Mouse (Mus musculus) MEL (cell line): ENCODE results near the gene H1fx. TPM values are rescaled to one million over a fixed set of nuclear protein-coding genes. Genes with fewer than 3 reads are reported as not detected.

ENCODE experiments used
- DNase-seq: peaks from one replicate; pipeline ENCODE4 v3.0.0; 2011; ENCODE audit warnings: low read depth, low spot score
- H3K27ac ChIP-seq: 2 replicates; pipeline ENCODE4 v1.5.1; 2012; ENCODE audit warnings: low read depth, mild to moderate bottlenecking, control low read depth, low read length, moderate library complexity; ENCODE audit not compliant: control insufficient read depth
- H3K27me3 ChIP-seq, 2 experiments: fragments of 150-350 bp in 1 of 2; sonication (generic) in 1 of 2; 2 replicates each; pipeline ENCODE4 v1.6.1; 2012; ENCODE audit warnings: low read length in 2 of 2, mild to moderate bottlenecking in 2 of 2, improper control_type of control experiment in 1 of 2, moderate library complexity in 1 of 2; ENCODE audit not compliant: insufficient read depth in 2 of 2, control insufficient read depth in 1 of 2
- H3K36me3 ChIP-seq, 2 experiments: 2 replicates each; pipeline ENCODE4 v1.6.1; 2012 to 2014; ENCODE audit warnings: low read length in 2 of 2, improper control_type of control experiment in 1 of 2, inconsistent platforms in 1 of 2, mild to moderate bottlenecking in 1 of 2; ENCODE audit not compliant: insufficient read depth in 2 of 2, control insufficient read depth in 1 of 2
- H3K4me1 ChIP-seq, 2 experiments: fragments of 150-350 bp in 1 of 2; sonication (generic) in 1 of 2; 2 replicates each; pipeline ENCODE4 v1.6.1; 2012; ENCODE audit warnings: low read length in 2 of 2, improper control_type of control experiment in 1 of 2, mild to moderate bottlenecking in 1 of 2; ENCODE audit not compliant: insufficient read depth in 2 of 2, control insufficient read depth in 1 of 2
- H3K4me3 ChIP-seq, 2 experiments: fragments of 150-350 bp in 1 of 2; sonication (generic) in 1 of 2; 2 replicates each; pipeline ENCODE4 v1.5.1; 2012; ENCODE audit warnings: low read depth in 2 of 2, low read length in 2 of 2, mild to moderate bottlenecking in 2 of 2, moderate library complexity in 2 of 2, control low read depth in 1 of 2, improper control_type of control experiment in 1 of 2; ENCODE audit not compliant: control insufficient read depth in 1 of 2, insufficient read depth in 1 of 2
- H3K79me2 ChIP-seq: 2 replicates; pipeline ENCODE4 v1.6.1; 2012; ENCODE audit warnings: mild to moderate bottlenecking, low read length, moderate library complexity; ENCODE audit not compliant: control insufficient read depth, poor library complexity, insufficient read depth
- H3K9ac ChIP-seq: 2 replicates; pipeline ENCODE4 v1.6.1; 2012; ENCODE audit warnings: low read depth, mild to moderate bottlenecking, control low read depth, low read length, moderate library complexity; ENCODE audit not compliant: control insufficient read depth, poor library complexity, severe bottlenecking
- H3K9me3 ChIP-seq: fragments of 150-350 bp; sonication (generic); replicated peaks from 2 replicates; pipeline ENCODE4 v1.6.1; 2012; ENCODE audit warnings: mild to moderate bottlenecking, low read length, improper control_type of control experiment, moderate library complexity; ENCODE audit not compliant: insufficient read depth
- BHLHE40 ChIP-seq: IDR thresholded peaks from 2 replicates; pipeline ENCODE4 v1.6.1; 2012; ENCODE audit warnings: low read depth, mild to moderate bottlenecking, inconsistent platforms, low read length, improper control_type of control experiment, borderline replicate concordance
- EP300 ChIP-seq, 2 experiments: IDR thresholded peaks; 2 replicates each; pipeline ENCODE4 v1.6.1; 2011; ENCODE audit warnings: improper control_type of control experiment in 2 of 2, low read length in 2 of 2, low read depth in 1 of 2, mild to moderate bottlenecking in 1 of 2
- ETS1 ChIP-seq: IDR thresholded peaks from 2 replicates; pipeline ENCODE4 v1.6.1; 2012; ENCODE audit warnings: low read depth, mild to moderate bottlenecking, inconsistent platforms, low read length, improper control_type of control experiment, moderate library complexity
- GABPA ChIP-seq: IDR thresholded peaks from 2 replicates; pipeline ENCODE4 v1.6.1; 2012; ENCODE audit warnings: low read depth, mild to moderate bottlenecking, inconsistent platforms, low read length, improper control_type of control experiment, moderate library complexity
- GATA1 ChIP-seq: IDR thresholded peaks from 2 replicates; pipeline ENCODE4 v1.6.1; 2011; ENCODE audit warnings: low read depth, low read length, improper control_type of control experiment
- KAT2A ChIP-seq: conservative IDR thresholded peaks from 2 replicates; pipeline ENCODE4 v1.6.1; 2012; ENCODE audit warnings: low read depth, low read length, improper control_type of control experiment, inconsistent platforms
- MAFK ChIP-seq: IDR thresholded peaks from 2 replicates; pipeline ENCODE4 v1.6.1; 2011; ENCODE audit warnings: low read depth, mild to moderate bottlenecking, low read length, improper control_type of control experiment, borderline replicate concordance
- MAX ChIP-seq: IDR thresholded peaks from 2 replicates; pipeline ENCODE4 v1.6.1; 2011; ENCODE audit warnings: low read length, improper control_type of control experiment
- MAZ ChIP-seq: IDR thresholded peaks from 2 replicates; pipeline ENCODE4 v1.6.1; 2012; ENCODE audit warnings: low read depth, mild to moderate bottlenecking, inconsistent platforms, low read length, improper control_type of control experiment
- MEF2A ChIP-seq: IDR thresholded peaks from 2 replicates; pipeline ENCODE4 v1.6.1; 2014; ENCODE audit warnings: low read depth, mild to moderate bottlenecking, inconsistent platforms, low read length, improper control_type of control experiment; ENCODE audit not compliant: poor library complexity, insufficient replicate concordance, severe bottlenecking; ENCODE audit errors: extremely low read depth
- MXI1 ChIP-seq: IDR thresholded peaks from 2 replicates; pipeline ENCODE4 v1.6.1; 2011; ENCODE audit warnings: mild to moderate bottlenecking, low read depth, low read length, improper control_type of control experiment
- NELFE ChIP-seq: IDR thresholded peaks from 2 replicates; pipeline ENCODE4 v1.6.1; 2011; ENCODE audit warnings: low read depth, low read length, improper control_type of control experiment
- NRF1 ChIP-seq: IDR thresholded peaks from 2 replicates; pipeline ENCODE4 v1.6.1; 2014; ENCODE audit warnings: low read depth, mild to moderate bottlenecking, inconsistent platforms, low read length, improper control_type of control experiment, moderate library complexity; ENCODE audit not compliant: poor library complexity, insufficient read depth, severe bottlenecking
- POLR2AphosphoS2 ChIP-seq: IDR thresholded peaks from 2 replicates; pipeline ENCODE4 v1.6.1; 2011; ENCODE audit warnings: low read length, improper control_type of control experiment
- POLR2AphosphoS5 ChIP-seq: IDR thresholded peaks from 2 replicates; pipeline ENCODE4 v1.6.1; 2012; ENCODE audit warnings: low read depth, borderline replicate concordance, mild to moderate bottlenecking, inconsistent platforms, low read length, moderate library complexity, mixed read lengths
- RCOR1 ChIP-seq: IDR thresholded peaks from 2 replicates; pipeline ENCODE4 v1.6.1; 2012; ENCODE audit warnings: low read depth, mild to moderate bottlenecking, inconsistent platforms, low read length, improper control_type of control experiment
- SMC3 ChIP-seq: IDR thresholded peaks from 2 replicates; pipeline ENCODE4 v1.6.1; 2011; ENCODE audit warnings: low read depth, low read length, improper control_type of control experiment
- TAL1 ChIP-seq: IDR thresholded peaks from 2 replicates; pipeline ENCODE4 v1.6.1; 2012; ENCODE audit warnings: mild to moderate bottlenecking, inconsistent platforms, low read length, moderate library complexity, mixed read lengths
- TBP ChIP-seq: IDR thresholded peaks from 2 replicates; pipeline ENCODE4 v1.8.0; 2011; ENCODE audit warnings: low read depth, low read length, improper control_type of control experiment
- UBTF ChIP-seq: IDR thresholded peaks from 2 replicates; pipeline ENCODE4 v1.6.1; 2012; ENCODE audit warnings: low read depth, mild to moderate bottlenecking, inconsistent platforms, low read length, improper control_type of control experiment, moderate library complexity, borderline replicate concordance; ENCODE audit not compliant: insufficient read depth
- polyA plus RNA-seq, 2 experiments: library from polyadenylated mRNA; stranded (reverse) in 1 of 2; unstranded in 1 of 2; fragments of >175 nt in 1 of 2; fragments of >200 nt in 1 of 2; gene quantifications; 2 replicates each; pipeline versions ENCODE4 v1.2.1 to v1.2.4; 2012; ENCODE audit warnings: low replicate concordance in 2 of 2, low read depth in 1 of 2; ENCODE audit not compliant: insufficient read length in 2 of 2, insufficient read depth in 1 of 2, missing spikeins in 1 of 2
- total RNA-seq: library from RNA; depleted of rRNA; stranded (reverse); fragments of 300-350 nt; gene quantifications from 2 replicates; pipeline ENCODE4 v1.2.3, GENCODE M21; 2012

Gene H1fx
- total and polyA plus RNA-seq, 3 experiments = not detected

GRCm38 (mm10) chr6:88019154-88019553 lies 37.7 kb upstream of the H1fx start:
- Histone ChIP-seq H3K9me3 (no peaks in the 10 kb centered on the region), H3K4me1 (peaks cover 10 to 17% of the 10 kb centered on the region in 2 experiments), H3K27ac (no peak overlapping the region), H3K9ac (no peak overlapping the region), H3K4me3 (no peak overlapping the region), H3K79me2 (peaks cover 44% of the 10 kb centered on the region), H3K36me3 (peaks cover 16 to 17% of the 10 kb centered on the region in 2 experiments), H3K27me3 (no peaks in the 10 kb centered on the region)
- TF ChIP-seq POLR2AphosphoS5 (no peak), ETS1 (no peak), MEF2A (no peak), BHLHE40 (no peak), TBP (no peak), SMC3 (no peak), NELFE (no peak), NRF1 (no peak), MAX (no peak), RCOR1 (no peak), MAZ (no peak), POLR2AphosphoS2 (no peak)
- DNase-seq = no peak

GRCm38 (mm10) chr6:88017821-88018220 lies 36.4 kb upstream of the H1fx start:
- H3K4me1 ChIP-seq = peaks cover 10 to 17% of the 10 kb centered on the region in 2 experiments
- H3K4me3 ChIP-seq = no peak overlapping the region
- no peak overlapping the region for H3K27ac ChIP-seq
- no peak for TF ChIP-seq GATA1
- no peak for TF ChIP-seq MAFK
- TF ChIP-seq ETS1 = no peak
- TF ChIP-seq NELFE = no peak
- no peak for TF ChIP-seq KAT2A
- no peak for TF ChIP-seq MXI1
- no peak for TF ChIP-seq GABPA
- TF ChIP-seq UBTF = no peak
- no peak for TF ChIP-seq TBP
- TF ChIP-seq EP300 (IDR thresholded peaks at IDR 0.05; ENCODE audit: low read depth in 1 of 2, low read length in 2 of 2) = no peak
- TF ChIP-seq TAL1 = no peak
- peaks cover 11 to 16% of the 10 kb centered on the region in 2 experiments for H3K36me3 ChIP-seq
- no peak overlapping the region for H3K9ac ChIP-seq
- DNase-seq = no peak
- H3K79me2 ChIP-seq = peaks cover 37% of the 10 kb centered on the region
- H3K27me3 ChIP-seq = no peaks in the 10 kb centered on the region
- H3K9me3 ChIP-seq = no peaks in the 10 kb centered on the region
